Mouse (Mus musculus): ENCODE data around the gene Znrf4. TPM values are rescaled to one million over a fixed set of nuclear protein-coding genes. Genes with fewer than 3 reads are reported as not detected.

The Znrf4 gene
- polyA plus RNA-seq, 1 experiment = not detected

GRCm38 (mm10) chr17:56494480-56494879 lies 17.8 kb downstream of the Znrf4 start:
- TF ChIP-seq CTCF (IDR thresholded peaks at IDR 0.05; ENCODE audit: control insufficient read depth, insufficient read depth, low read length) = no peak
- TF ChIP-seq POLR2A (IDR thresholded peaks at IDR 0.05; ENCODE audit: borderline replicate concordance, control insufficient read depth, low read depth, low read length) = no peak
- H3K27ac ChIP-seq (ENCODE audit: control insufficient read depth, insufficient read depth, low read depth, low read length, poor library complexity) = no peak overlapping the region
- no peaks in the 10 kb centered on the region; the same call in 1 of the 2 replicates for H3K4me1 ChIP-seq (ENCODE audit: control insufficient read depth, insufficient read depth, low read length)
- 53% methylated on average over 2 of the region's 2 CpGs for WGBS
- H3K4me3 ChIP-seq (replicated peaks; ENCODE audit: control insufficient read depth, low read depth, low read length) = no peak overlapping the region

GRCm38 (mm10) chr17:56493841-56494240 lies 18.4 kb downstream of the Znrf4 start:
- Histone ChIP-seq H3K4me1 (ENCODE audit: control insufficient read depth, insufficient read depth, low read length) (no peaks in the 10 kb centered on the region; the same call in 1 of the 2 replicates), H3K4me3 (replicated peaks; ENCODE audit: control insufficient read depth, low read depth, low read length) (no peak overlapping the region), H3K27ac (ENCODE audit: control insufficient read depth, insufficient read depth, low read depth, low read length, poor library complexity) (no peak overlapping the region)
- TF ChIP-seq POLR2A (IDR thresholded peaks at IDR 0.05; ENCODE audit: borderline replicate concordance, control insufficient read depth, low read depth, low read length) (no peak), CTCF (IDR thresholded peaks at IDR 0.05; ENCODE audit: control insufficient read depth, insufficient read depth, low read length) (no peak)
- 84% methylated on average over 2 of the region's 2 CpGs for WGBS

- Histone ChIP-seq H3K4me3 (replicated peaks; ENCODE audit: control insufficient read depth, low read depth, low read length) (no peak overlapping the region), H3K27ac (ENCODE audit: control insufficient read depth, insufficient read depth, low read depth, low read length, poor library complexity) (no peak overlapping the region), H3K4me1 (ENCODE audit: control insufficient read depth, insufficient read depth, low read length) (no peaks in the 10 kb centered on the region; the same call in 1 of the 2 replicates)
- TF ChIP-seq CTCF (IDR thresholded peaks at IDR 0.05; ENCODE audit: control insufficient read depth, insufficient read depth, low read length) (no peak), POLR2A (IDR thresholded peaks at IDR 0.05; ENCODE audit: borderline replicate concordance, control insufficient read depth, low read depth, low read length) (no peak)
- 71% methylated on average over 7 of the region's 7 CpGs for WGBS
Measured at GRCm38 (mm10) chr17:56490438-56491152, 21.6 kb downstream of the Znrf4 start.

GRCm38 (mm10) chr17:56488028-56488427 lies 24.2 kb downstream of the Znrf4 start:
- TF ChIP-seq CTCF (IDR thresholded peaks at IDR 0.05; ENCODE audit: control insufficient read depth, insufficient read depth, low read length) (no peak), POLR2A (IDR thresholded peaks at IDR 0.05; ENCODE audit: borderline replicate concordance, control insufficient read depth, low read depth, low read length) (no peak)

GRCm38 (mm10) chr17:56487441-56487888 lies 24.8 kb downstream of the Znrf4 start:
- WGBS = 7% methylated on average over 12 of the region's 16 CpGs
- H3K27ac ChIP-seq (ENCODE audit: control insufficient read depth, insufficient read depth, low read depth, low read length, poor library complexity) = no peak overlapping the region
- TF ChIP-seq CTCF (IDR thresholded peaks at IDR 0.05; ENCODE audit: control insufficient read depth, insufficient read depth, low read length) (peak; percentile 49), POLR2A (IDR thresholded peaks at IDR 0.05; ENCODE audit: borderline replicate concordance, control insufficient read depth, low read depth, low read length) (no peak)
- peaks cover 3% of the 10 kb centered on the region for H3K4me1 ChIP-seq (ENCODE audit: control insufficient read depth, insufficient read depth, low read length)
- no peak overlapping the region for H3K4me3 ChIP-seq (replicated peaks; ENCODE audit: control insufficient read depth, low read depth, low read length)

More at GRCm38 (mm10) chr17:56488028-56488427, 24.2 kb downstream of the Znrf4 start:
- whole genome bisulfite sequencing = 42% methylated on average over 12 of the region's 12 CpGs
- H3K4me3 ChIP-seq (replicated peaks; ENCODE audit: control insufficient read depth, low read depth, low read length) = no peak overlapping the region
- no peak overlapping the region for H3K27ac ChIP-seq (ENCODE audit: control insufficient read depth, insufficient read depth, low read depth, low read length, poor library complexity)
- H3K4me1 ChIP-seq (ENCODE audit: control insufficient read depth, insufficient read depth, low read length) = peaks cover under 1% of the 10 kb centered on the region

GRCm38 (mm10) chr17:56485926-56486325 lies 26.3 kb downstream of the Znrf4 start:
- WGBS = 78% methylated on average over 9 of the region's 9 CpGs
- TF ChIP-seq CTCF (IDR thresholded peaks at IDR 0.05; ENCODE audit: control insufficient read depth, insufficient read depth, low read length) = no peak
- TF ChIP-seq POLR2A (IDR thresholded peaks at IDR 0.05; ENCODE audit: borderline replicate concordance, control insufficient read depth, low read depth, low read length) = no peak
- H3K27ac ChIP-seq (ENCODE audit: control insufficient read depth, insufficient read depth, low read depth, low read length, poor library complexity) = no peak overlapping the region
- H3K4me3 ChIP-seq (replicated peaks; ENCODE audit: control insufficient read depth, low read depth, low read length) = no peak overlapping the region
- H3K4me1 ChIP-seq (ENCODE audit: control insufficient read depth, insufficient read depth, low read length) = peaks cover 3% of the 10 kb centered on the region

- TF ChIP-seq POLR2A (IDR thresholded peaks at IDR 0.05; ENCODE audit: borderline replicate concordance, control insufficient read depth, low read depth, low read length) (no peak), CTCF (IDR thresholded peaks at IDR 0.05; ENCODE audit: control insufficient read depth, insufficient read depth, low read length) (no peak)
- WGBS = 56% methylated on average over 9 of the region's 9 CpGs
Measured at GRCm38 (mm10) chr17:56485118-56485517, 27.1 kb downstream of the Znrf4 start.

GRCm38 (mm10) chr17:56482671-56483070 lies 29.6 kb downstream of the Znrf4 start:
- H3K4me3 ChIP-seq (replicated peaks; ENCODE audit: control insufficient read depth, low read depth, low read length) = no peak overlapping the region
- TF ChIP-seq POLR2A (IDR thresholded peaks at IDR 0.05; ENCODE audit: borderline replicate concordance, control insufficient read depth, low read depth, low read length) (no peak), CTCF (IDR thresholded peaks at IDR 0.05; ENCODE audit: control insufficient read depth, insufficient read depth, low read length) (no peak)
- H3K27ac ChIP-seq (ENCODE audit: control insufficient read depth, insufficient read depth, low read depth, low read length, poor library complexity) = no peak overlapping the region
- 83% methylated on average over 1 of the region's 1 CpGs for WGBS
- H3K4me1 ChIP-seq (ENCODE audit: control insufficient read depth, insufficient read depth, low read length) = peaks cover 3% of the 10 kb centered on the region; the same call in 1 of the 2 replicates

More at GRCm38 (mm10) chr17:56485118-56485517, 27.1 kb downstream of the Znrf4 start:
- peaks cover 3% of the 10 kb centered on the region; the same call in 1 of the 2 replicates for H3K4me1 ChIP-seq (ENCODE audit: control insufficient read depth, insufficient read depth, low read length)
- no peak overlapping the region for H3K4me3 ChIP-seq (replicated peaks; ENCODE audit: control insufficient read depth, low read depth, low read length)
- no peak overlapping the region for H3K27ac ChIP-seq (ENCODE audit: control insufficient read depth, insufficient read depth, low read depth, low read length, poor library complexity)
